Mouse (Mus musculus) heart, postnatal 0 days (tissue): ENCODE results near the gene Tor1a.

Source experiments
- CTCF ChIP-seq: IDR thresholded peaks from 2 replicates; pipeline ENCODE4 v1.5.1; 2016; ENCODE audit warnings: antibody characterized with exemption, control low read depth, low read depth
- EP300 ChIP-seq: IDR thresholded peaks from 2 replicates; pipeline ENCODE4 v1.6.1; 2016; ENCODE audit warnings: antibody characterized with exemption, low read depth

DNA sequence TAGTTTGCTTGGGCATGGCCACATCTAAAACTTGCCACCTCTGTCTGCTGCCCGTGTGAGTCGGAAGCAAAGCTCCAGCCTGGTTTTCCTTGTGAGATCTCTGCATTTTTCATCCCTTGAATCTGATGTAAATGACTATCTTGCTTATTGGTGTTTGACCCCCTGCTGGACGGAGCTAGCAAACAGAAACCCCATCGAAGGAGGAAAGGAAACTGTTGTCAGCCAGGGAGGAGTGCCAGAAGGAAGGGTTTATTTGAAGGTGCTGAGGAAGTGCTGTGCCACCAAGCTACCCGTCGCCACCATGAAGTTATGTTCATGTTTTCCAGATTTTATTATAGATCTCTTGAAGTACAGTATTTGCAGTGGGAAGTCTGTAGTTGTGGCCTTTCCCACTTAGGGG lies 12.9 kb downstream of the Tor1a start:
- TF ChIP-seq EP300 = no peak
- TF ChIP-seq CTCF = no peak
